Mouse (Mus musculus) lung, adult 2 months (tissue): ENCODE measurements around the gene Ppy.

Experiments used
- CTCF ChIP-seq: fragments of 200-500 bp; IDR thresholded peaks from 2 replicates; pipeline ENCODE4 v1.5.1; 2011; ENCODE audit warnings: mild to moderate bottlenecking, low read length, control low read depth; ENCODE audit not compliant: insufficient read depth
- POLR2A ChIP-seq: fragments of 200-500 bp; IDR thresholded peaks from 2 replicates; pipeline ENCODE4 v1.6.1; 2011; ENCODE audit warnings: low read depth, mild to moderate bottlenecking, control low read depth, low read length, borderline replicate concordance; ENCODE audit errors: extremely low read depth

DNA sequence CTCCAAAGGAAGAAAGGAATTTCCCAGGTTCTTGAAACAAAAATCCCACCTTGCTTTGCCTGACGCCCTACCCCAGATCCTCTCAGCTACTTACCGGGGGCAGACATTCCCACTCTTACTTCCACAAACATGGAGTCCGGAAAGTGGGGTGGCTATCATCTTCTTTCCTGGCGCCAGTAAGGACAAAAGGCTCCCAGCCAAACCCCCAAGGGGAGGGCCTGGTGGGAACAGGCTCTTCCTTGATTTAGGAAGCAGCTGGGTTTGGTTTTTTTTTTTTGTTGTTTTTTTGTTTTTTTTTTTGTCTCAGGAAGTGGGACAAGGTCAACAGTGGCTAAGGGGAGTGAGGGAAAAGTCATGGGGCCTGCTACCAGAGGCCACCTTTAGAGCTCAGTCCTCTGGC is 49.6 kb downstream of the Ppy start:
- TF ChIP-seq POLR2A (no peak), CTCF (no peak)
